Mouse (Mus musculus): ENCODE measurements around the gene Ppig.
"Not testable (repeated sequence)": the region's sequence is repeated elsewhere in the genome, so short reads cannot be mapped to it uniquely, and the experiment has no call there.

The Ppig gene

GRCm38 (mm10) chr2:69722273-69722649, at the start of gene Ppig:
Ppig (plus strand) TSS chr2:69722545.
- DNase-seq (ENCODE audit: low spot score), result no peak

GRCm38 (mm10) chr2:69673723-69674122, 48.6 kb upstream of the Ppig start:
- DNase-seq (ENCODE audit: low spot score), result no peak

- DNase-seq (ENCODE audit: low spot score), result no peak
These were observed 47.1 kb upstream of the Ppig start for GRCm38 (mm10) chr2:69675266-69675665.

- no peak for DNase-seq (ENCODE audit: low spot score)
These were observed 45.6 kb upstream of the Ppig start for GRCm38 (mm10) chr2:69676713-69677112.

- DNase-seq (ENCODE audit: low spot score), result not testable (repeated sequence)
These were observed 45.1 kb upstream of the Ppig start for GRCm38 (mm10) chr2:69677215-69677614.

GRCm38 (mm10) chr2:69679990-69680389, 42.4 kb upstream of the Ppig start:
- no peak for DNase-seq (ENCODE audit: low spot score)

GRCm38 (mm10) chr2:69681931-69682330, 40.4 kb upstream of the Ppig start:
- DNase-seq (ENCODE audit: low spot score), result no peak

GRCm38 (mm10) chr2:69683036-69683805, 39.1 kb upstream of the Ppig start:
- DNase-seq (ENCODE audit: low spot score), result no peak

GRCm38 (mm10) chr2:69684488-69684887, 37.9 kb upstream of the Ppig start:
- no peak for DNase-seq (ENCODE audit: low spot score)

GRCm38 (mm10) chr2:69690214-69690613, 32.1 kb upstream of the Ppig start:
- DNase-seq (ENCODE audit: low spot score), result no peak

GRCm38 (mm10) chr2:69690843-69691242, 31.5 kb upstream of the Ppig start:
- no peak for DNase-seq (ENCODE audit: low spot score)

- DNase-seq (ENCODE audit: low spot score), result no peak
These were observed 28.8 kb upstream of the Ppig start for GRCm38 (mm10) chr2:69693501-69693900.

GRCm38 (mm10) chr2:69700446-69700845, 21.9 kb upstream of the Ppig start:
- no peak for DNase-seq (ENCODE audit: low spot score)

GRCm38 (mm10) chr2:69712171-69712570, 10.2 kb upstream of the Ppig start:
- peak; percentile 73 for DNase-seq (ENCODE audit: low spot score)

- peak; percentile 92 for DNase-seq (ENCODE audit: low spot score)
These were observed 9.2 kb upstream of the Ppig start, which contains the start of gene Fastkd1 for GRCm38 (mm10) chr2:69712981-69713625. Fastkd1 (minus strand) TSS chr2:69713516.

GRCm38 (mm10) chr2:69713626-69714014, 8.7 kb upstream of the Ppig start:
- no peak for DNase-seq (ENCODE audit: low spot score)

GRCm38 (mm10) chr2:69714126-69714525, 8.2 kb upstream of the Ppig start:
- DNase-seq (ENCODE audit: low spot score), result no peak

- no peak for DNase-seq (ENCODE audit: low spot score)
These were observed 5.9 kb upstream of the Ppig start for GRCm38 (mm10) chr2:69716483-69716882.

- no peak for DNase-seq (ENCODE audit: low spot score)
These were observed 3.2 kb upstream of the Ppig start for GRCm38 (mm10) chr2:69719121-69719520.

- peak; percentile 95 for DNase-seq (ENCODE audit: low spot score)
These were observed 539 bp downstream of the Ppig start for GRCm38 (mm10) chr2:69722650-69723518.

- no peak for DNase-seq (ENCODE audit: low spot score)
These were observed 1.1 kb downstream of the Ppig start for GRCm38 (mm10) chr2:69723519-69723825.

GRCm38 (mm10) chr2:69745091-69745490, 22.7 kb downstream of the Ppig start:
- DNase-seq (ENCODE audit: low spot score), result no peak

- no peak for DNase-seq (ENCODE audit: low spot score)
These were observed 38.6 kb downstream of the Ppig start for GRCm38 (mm10) chr2:69760980-69761379.
